Mouse (Mus musculus): ENCODE results near the gene Gm20489.
A peak's percentile ranks its signal among the peaks of the same experiment; 100 is the strongest.

Gene Gm20489

GRCm38 (mm10) chrX:101268755-101269124, at the start of gene Gm20489:
Gm20489 (minus strand) TSS chrX:101269023.
- DNase-seq (ENCODE audit: low spot score in 2 of 2): no peak

GRCm38 (mm10) chrX:101313625-101314359, 45.0 kb upstream of the Gm20489 start:
- DNase-seq (ENCODE audit: low spot score in 2 of 2): peak; percentile 81 to 86

- DNase-seq (ENCODE audit: low spot score in 2 of 2): peak; percentile 48 to 55
Measured at GRCm38 (mm10) chrX:101309299-101309698, 40.5 kb upstream of the Gm20489 start.

GRCm38 (mm10) chrX:101304646-101305045, 35.8 kb upstream of the Gm20489 start:
- DNase-seq (ENCODE audit: low spot score in 2 of 2): no peak

GRCm38 (mm10) chrX:101301654-101302053, 32.8 kb upstream of the Gm20489 start:
- DNase-seq (ENCODE audit: low spot score in 2 of 2): no peak

- no peak for DNase-seq (ENCODE audit: low spot score in 2 of 2)
Measured at GRCm38 (mm10) chrX:101300427-101301030, 31.7 kb upstream of the Gm20489 start.

GRCm38 (mm10) chrX:101299473-101300426, 30.9 kb upstream of the Gm20489 start:
- no peak for DNase-seq (ENCODE audit: low spot score in 2 of 2)

- peak in 1 of 2 experiments; percentile 58 for DNase-seq (ENCODE audit: low spot score in 2 of 2)
Measured at GRCm38 (mm10) chrX:101299055-101299454, 30.2 kb upstream of the Gm20489 start, which contains the start of gene Nlgn3. Nlgn3 (plus strand) TSS chrX:101299168.

- DNase-seq (ENCODE audit: low spot score in 2 of 2): no peak
Measured at GRCm38 (mm10) chrX:101290111-101290510, 21.3 kb upstream of the Gm20489 start.

GRCm38 (mm10) chrX:101289037-101289436, 20.2 kb upstream of the Gm20489 start:
- no peak for DNase-seq (ENCODE audit: low spot score in 2 of 2)

GRCm38 (mm10) chrX:101288432-101288831, 19.6 kb upstream of the Gm20489 start:
- no peak for DNase-seq (ENCODE audit: low spot score in 2 of 2)

GRCm38 (mm10) chrX:101287543-101287942, 18.7 kb upstream of the Gm20489 start:
- DNase-seq (ENCODE audit: low spot score in 2 of 2): no peak

- no peak for DNase-seq (ENCODE audit: low spot score in 2 of 2)
Measured at GRCm38 (mm10) chrX:101285953-101286670, 17.3 kb upstream of the Gm20489 start.

GRCm38 (mm10) chrX:101285534-101285933, 16.7 kb upstream of the Gm20489 start:
- DNase-seq (ENCODE audit: low spot score in 2 of 2): peak; percentile 51 to 61

GRCm38 (mm10) chrX:101282813-101283212, 14.0 kb upstream of the Gm20489 start:
- no peak for DNase-seq (ENCODE audit: low spot score in 2 of 2)

GRCm38 (mm10) chrX:101273875-101274738, 5.3 kb upstream of the Gm20489 start, which contains the start of gene Med12:
Med12 (plus strand) TSS chrX:101274030.
- peak; percentile 72 to 77 for DNase-seq (ENCODE audit: low spot score in 2 of 2)

- DNase-seq (ENCODE audit: low spot score in 2 of 2): no peak
Measured at GRCm38 (mm10) chrX:101273410-101273809, 4.6 kb upstream of the Gm20489 start.

GRCm38 (mm10) chrX:101268025-101268754, 633 bp downstream of the Gm20489 start, which contains the start of gene Il2rg:
Il2rg (minus strand) TSS chrX:101268255.
- DNase-seq (ENCODE audit: low spot score in 2 of 2): no peak

- DNase-seq (ENCODE audit: low spot score in 2 of 2): no peak
Measured at GRCm38 (mm10) chrX:101266631-101267030, 2.2 kb downstream of the Gm20489 start.

- DNase-seq (ENCODE audit: low spot score in 2 of 2): no peak
Measured at GRCm38 (mm10) chrX:101263892-101264291, 4.9 kb downstream of the Gm20489 start, which contains the start of gene Gm614. Gm614 (minus strand) TSS chrX:101263992.

Measured in right cerebral cortex, adult 2 months (tissue).